9 mouse cellular contexts compared by ENCODE assay signal in genomic region chr5:76589311-76589710, GRCm38 (mm10). TPM values are rescaled to one million over a fixed set of nuclear protein-coding genes. Genes with fewer than 3 reads are reported as not detected.
A peak's percentile ranks its signal among the peaks of the same experiment; 100 is the strongest.
DNase-seq lines count a peak whose midpoint lies in the region; ATAC-seq lines count a peak whose summit lies in the region.
"Had no signal": no experiment of that assay in that cellular context is flagged by ENCODE, and none has a peak within 500 bp of the region (broad histone marks: within the 10 kb centered on the region; RNA-seq: fewer than 3 reads in every experiment).

No protein-coding gene starts in this region.

- H3K4me3 ChIP-seq in heart, embryonic 15.5 days, result peak overlapping the region; percentile 82
- H3K4me3 ChIP-seq in embryonic facial prominence, embryonic 10.5 days, result peak overlapping the region; percentile 84
- H3K4me3 ChIP-seq in intestine, embryonic 16.5 days (ENCODE audit: low read length), result peak overlapping the region; percentile 87
- H3K4me3 ChIP-seq in midbrain, embryonic 12.5 days, result peak overlapping the region; percentile 85

- H3K4me1 ChIP-seq in heart, embryonic 15.5 days (replicated peaks), result peaks cover 7% of the 10 kb centered on the region
- H3K4me1 ChIP-seq in embryonic facial prominence, embryonic 10.5 days, result peaks cover 10% of the 10 kb centered on the region
- H3K4me1 ChIP-seq in intestine, embryonic 16.5 days (ENCODE audit: control insufficient read depth, insufficient read depth, low read length), result 0 out of 2 replicates have a peak, but pooled peaks cover 2% of the 10 kb centered on the region
- peaks cover 14% of the 10 kb centered on the region; the same call in 1 of the 2 replicates for H3K4me1 ChIP-seq in midbrain, embryonic 12.5 days

- peak overlapping the region; percentile 71 for H3K4me2 ChIP-seq in heart, embryonic 15.5 days
- peak overlapping the region; percentile 61 for H3K4me2 ChIP-seq in intestine, embryonic 16.5 days (ENCODE audit: low read depth, low read length)
- H3K4me2 ChIP-seq in midbrain, embryonic 12.5 days (replicated peaks), result peak overlapping the region; percentile 67

- H3K9ac ChIP-seq in heart, embryonic 15.5 days, result peak overlapping the region; percentile 82
- peak overlapping the region; percentile 92 for H3K9ac ChIP-seq in intestine, embryonic 16.5 days (ENCODE audit: low read depth, low read length)
- peak overlapping the region; percentile 77 for H3K9ac ChIP-seq in midbrain, embryonic 12.5 days (replicated peaks)

- ATAC-seq in heart, embryonic 15.5 days (replicated peaks; ENCODE audit: insufficient number of reproducible peaks, insufficient read depth, low FRiP score, low read depth), result no peak
- no peak; the same call in 1 of the 2 replicates for ATAC-seq in intestine, embryonic 16.5 days
- no peak; the same call in 1 of the 2 replicates for ATAC-seq in midbrain, embryonic 12.5 days (ENCODE audit: low FRiP score, low read depth)

- H3K27ac ChIP-seq in heart, embryonic 15.5 days, result peak overlapping the region; percentile 85
- peak overlapping the region; percentile 96 for H3K27ac ChIP-seq in embryonic facial prominence, embryonic 10.5 days (replicated peaks)
- peak overlapping the region; percentile 93 for H3K27ac ChIP-seq in intestine, embryonic 16.5 days (ENCODE audit: low read length)
- peak overlapping the region; percentile 78; the same call in 1 of the 2 replicates for H3K27ac ChIP-seq in midbrain, embryonic 12.5 days (replicated peaks)

- intact Hi-C loops in heart, postnatal 10 days (cut with DNase I), result loop anchor here (10.0 kb wide), 1 partner anchor 385 kb away; the partner anchor contains the start of gene Srp72

- no peaks in the 10 kb centered on the region for H3K9me3 ChIP-seq in heart, embryonic 15.5 days (replicated peaks)
- H3K9me3 ChIP-seq in embryonic facial prominence, embryonic 10.5 days, result no peaks in the 10 kb centered on the region
- H3K9me3 ChIP-seq in intestine, embryonic 16.5 days (ENCODE audit: control insufficient read depth, low read length), result no peaks in the 10 kb centered on the region
- no peaks in the 10 kb centered on the region for H3K9me3 ChIP-seq in midbrain, embryonic 12.5 days

- peaks cover 20% of the 10 kb centered on the region for H3K36me3 ChIP-seq in heart, embryonic 15.5 days
- H3K36me3 ChIP-seq in embryonic facial prominence, embryonic 10.5 days (replicated peaks), result peaks cover 28% of the 10 kb centered on the region
- 0 out of 2 replicates have a peak, but pooled peaks cover 4% of the 10 kb centered on the region for H3K36me3 ChIP-seq in intestine, embryonic 16.5 days (ENCODE audit: control insufficient read depth, insufficient read depth, low read length)
- peaks cover 24% of the 10 kb centered on the region for H3K36me3 ChIP-seq in midbrain, embryonic 12.5 days

- 7% methylated on average over 7 of the region's 7 CpGs for WGBS in heart, embryonic 15.5 days
- WGBS in embryonic facial prominence, embryonic 10.5 days, result 7% methylated on average over 7 of the region's 7 CpGs
- 10% methylated on average over 7 of the region's 7 CpGs for WGBS in intestine, embryonic 16.5 days
- WGBS in midbrain, embryonic 12.5 days, result 7% methylated on average over 7 of the region's 7 CpGs

- DNase-seq in heart, postnatal 10 days, result no peak
- peak; percentile 12 for DNase-seq in embryonic facial prominence, embryonic 10.5 days (ENCODE audit: low spot score)
- DNase-seq in right cerebral cortex, postnatal 10 days (ENCODE audit: low spot score in 2 of 2), result no peak
- no peak for DNase-seq in embryo, embryonic 11 days
- DNase-seq in cerebellum, adult 18-20 months, result no peak

- H3K27me3 ChIP-seq in heart, embryonic 15.5 days, result no peaks in the 10 kb centered on the region
- H3K27me3 ChIP-seq in embryonic facial prominence, embryonic 10.5 days (replicated peaks; ENCODE audit: low read depth, poor library complexity, severe bottlenecking), result no peaks in the 10 kb centered on the region
- no peaks in the 10 kb centered on the region for H3K27me3 ChIP-seq in intestine, embryonic 16.5 days (replicated peaks; ENCODE audit: control insufficient read depth, insufficient read depth, low read length)
- no peaks in the 10 kb centered on the region for H3K27me3 ChIP-seq in midbrain, embryonic 12.5 days
- H3K27me3 ChIP-seq: Patski had no signal

RNA-seq across cellular contexts. Expression of gene Cep135, which starts 0.8 kb away (rescaled TPM):
- polyA plus RNA-seq in heart, embryonic 15.5 days (2015; fragmentation: Nextera tagmentation; extraction: Ambion mirVana), result 4.2 and 5.1 TPM in 2 replicates
- 1 to 10 TPM; 4.5 to 4.9 TPM for total RNA-seq in heart, postnatal 10 days (2021)
- 10.3 and 12.1 TPM in 2 replicates for polyA plus RNA-seq in embryonic facial prominence, embryonic 10.5 days (2016; fragmentation: Nextera tagmentation; extraction: Ambion mirVana)
- polyA plus RNA-seq in intestine, embryonic 16.5 days (2015; fragmentation: Nextera tagmentation; extraction: Ambion mirVana), result 3.9 and 4.8 TPM in 2 replicates
- 8.0 and 8.7 TPM in 2 replicates for polyA plus RNA-seq in midbrain, embryonic 12.5 days (2016; fragmentation: Nextera tagmentation; extraction: Ambion mirVana)
